Mouse (Mus musculus) heart, postnatal 10 days (tissue): Measurements from ENCODE around the gene Elmsan1. TPM values are rescaled to one million over a fixed set of nuclear protein-coding genes. Genes with fewer than 3 reads are reported as not detected.
"Not testable (repeated sequence)": the region's sequence is repeated elsewhere in the genome, so short reads cannot be mapped to it uniquely, and the experiment has no call there.

Source experiments
- DNase-seq, 2 experiments: peaks; one replicate each; pipeline ENCODE4 v3.0.0; 2021
- intact Hi-C: fragments of 180-260 bp; cut with DNase I; formaldehyde crosslinking; loops from one replicate; pipeline ENCODE4 v1.15.1; 2025
- total RNA-seq, 2 experiments: library from RNA; stranded (reverse); gene quantifications; 2 replicates each; pipeline ENCODE4 v1.2.3; 2021

The Elmsan1 gene
- total RNA-seq, 2 experiments from 2014 or later = 19.5 to 20.3 TPM

GRCm38 (mm10) chr12:84113676-84114075 is 105.0 kb downstream of the Elmsan1 start:
- intact Hi-C loops = no loop called here
- DNase-seq = no peak

GRCm38 (mm10) chr12:84110814-84111213 is 107.9 kb downstream of the Elmsan1 start:
- intact Hi-C loops = no loop called here
- no peak for DNase-seq

GRCm38 (mm10) chr12:84109924-84110323 is 108.8 kb downstream of the Elmsan1 start:
- intact Hi-C loops = no loop called here
- no peak for DNase-seq

- no peak for DNase-seq
- intact Hi-C loops = no loop called here
Observed at GRCm38 (mm10) chr12:84107692-84108091, 111.0 kb downstream of the Elmsan1 start.

- intact Hi-C loops = no loop called here
- DNase-seq = no peak
Observed at GRCm38 (mm10) chr12:84107012-84107411, 111.7 kb downstream of the Elmsan1 start.

- intact Hi-C loops = no loop called here
- DNase-seq = no peak
Observed at GRCm38 (mm10) chr12:84101493-84101845, 117.2 kb downstream of the Elmsan1 start.

GRCm38 (mm10) chr12:84100604-84101492 is 117.8 kb downstream of the Elmsan1 start, which contains the start of gene Acot6:
Gene Acot6 (plus strand): TSS chr12:84100654.
- DNase-seq = peak; percentile 56 to 59
- intact Hi-C loops = not testable (repeated sequence)

GRCm38 (mm10) chr12:84100071-84100470 is 118.6 kb downstream of the Elmsan1 start:
- DNase-seq = no peak
- intact Hi-C loops = no loop called here

GRCm38 (mm10) chr12:84099605-84100004 is 119.1 kb downstream of the Elmsan1 start:
- no peak for DNase-seq
- intact Hi-C loops = no loop called here

Other genes starting within 250 kb of the Elmsan1 start
- gene Heatr4, start 234.0 kb downstream of the Elmsan1 start, total RNA-seq = under 1 TPM in 1 of 2 experiments, not detected in 1; 0.17 TPM
- 100 to 1,000 TPM; 201 to 233 TPM for gene Acot2, start 231.0 kb downstream of the Elmsan1 start, total RNA-seq
- 100 to 1,000 TPM; 127 to 159 TPM for gene Acot1, start 209.4 kb downstream of the Elmsan1 start, total RNA-seq
- gene Acot4, start 180.5 kb downstream of the Elmsan1 start, total RNA-seq = 1 to 10 TPM; 1.6 to 2.0 TPM
- not detected for gene Gm49366, start 179.9 kb downstream of the Elmsan1 start, total RNA-seq
- 1 to 10 TPM; 2.6 to 3.7 TPM for gene Acot3, start 166.7 kb downstream of the Elmsan1 start, total RNA-seq
- not detected for gene Acot5, start 149.6 kb downstream of the Elmsan1 start, total RNA-seq
- gene Acot6, start 118.2 kb downstream of the Elmsan1 start, total RNA-seq = 1 to 10 TPM; 3.3 to 3.8 TPM
- gene Dnal1, start 104.5 kb downstream of the Elmsan1 start, total RNA-seq = 10 to 100 TPM; 10.3 to 10.6 TPM
- gene Pnma1, start 70.4 kb downstream of the Elmsan1 start, total RNA-seq = under 1 TPM; 0.35 to 0.43 TPM
- gene Ptgr2, start 66.4 kb upstream of the Elmsan1 start, total RNA-seq = 100 to 1,000 TPM; 155 to 176 TPM
- gene Zfp410, start 98.0 kb upstream of the Elmsan1 start, total RNA-seq = 10 to 100 TPM; 33.6 to 34.8 TPM
- gene Coq6, start 142.8 kb upstream of the Elmsan1 start, total RNA-seq = 10 to 100 TPM; 89.2 to 93.1 TPM
- 1 to 10 TPM; 5.7 to 6.1 TPM for gene Fam161b, start 143.0 kb upstream of the Elmsan1 start, total RNA-seq
- 10 to 100 TPM; 50.0 to 58.4 TPM for gene Entpd5, start 190.1 kb upstream of the Elmsan1 start, total RNA-seq
- 1 to 10 TPM; 1.9 TPM for gene Bbof1, start 190.2 kb upstream of the Elmsan1 start, total RNA-seq
- gene Rnf113a2, start 198.3 kb upstream of the Elmsan1 start, total RNA-seq = 10 to 100 TPM; 10.7 TPM
- 10 to 100 TPM; 59.7 to 66.2 TPM for gene Aldh6a1, start 232.1 kb upstream of the Elmsan1 start, total RNA-seq
- 1 to 10 TPM; 8.0 to 9.1 TPM for gene Lin52, start 232.5 kb upstream of the Elmsan1 start, total RNA-seq